Mouse (Mus musculus): ENCODE results near the gene Ptgfrn. TPM values are rescaled to one million over a fixed set of nuclear protein-coding genes. Genes with fewer than 3 reads are reported as not detected.

Gene Ptgfrn
- total RNA-seq, 4 experiments from 2014 or later, result 32.1 to 51.5 (median 39.7) TPM

DNA sequence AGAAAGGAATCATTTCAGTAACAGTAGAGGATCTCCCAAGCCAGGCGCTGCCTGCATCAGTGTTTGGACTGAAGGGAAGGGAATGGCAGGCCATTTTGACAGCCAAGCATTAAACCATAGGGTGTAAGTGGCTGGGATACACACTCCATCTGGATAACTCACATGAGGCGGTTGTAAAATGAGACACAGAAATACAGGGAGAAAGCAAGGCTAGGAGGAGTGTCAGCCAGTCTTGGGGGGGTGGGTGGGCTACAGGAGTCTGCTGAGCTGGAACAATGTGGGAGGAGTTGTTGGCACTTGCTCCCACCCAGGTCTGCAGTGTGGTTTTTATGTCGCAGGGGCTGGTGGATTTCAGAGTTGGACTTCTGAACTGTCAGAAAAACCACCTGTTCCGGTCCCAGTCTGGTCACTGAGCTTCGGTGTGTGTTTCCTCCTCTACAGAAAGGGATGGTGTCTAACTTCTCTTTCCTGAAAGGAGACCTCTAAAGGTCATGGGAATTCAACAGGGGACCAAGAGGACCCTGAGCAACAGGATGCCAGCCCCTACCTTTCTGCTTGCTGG, 72.0 kb downstream of the Ptgfrn start:
- DNase-seq, result no peak

DNA sequence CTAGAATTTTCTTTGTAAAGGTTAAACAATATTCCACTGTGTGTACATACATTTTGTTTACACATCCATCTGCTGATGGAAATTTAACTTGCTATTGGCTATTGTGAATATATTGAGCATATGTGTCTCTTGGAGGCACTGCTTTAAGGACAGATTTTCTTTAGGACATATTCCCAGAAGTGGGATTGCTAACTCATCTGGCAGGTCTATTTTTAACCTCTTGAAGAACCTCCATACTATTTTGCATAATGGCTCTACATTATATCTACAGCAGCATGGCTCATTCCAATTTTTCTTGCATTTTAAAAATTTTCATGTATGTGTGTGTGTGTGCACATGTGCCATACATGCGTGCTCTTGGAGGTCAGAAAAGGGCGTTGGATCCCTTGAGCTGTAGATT, 74.1 kb downstream of the Ptgfrn start:
- no peak for DNase-seq

DNA sequence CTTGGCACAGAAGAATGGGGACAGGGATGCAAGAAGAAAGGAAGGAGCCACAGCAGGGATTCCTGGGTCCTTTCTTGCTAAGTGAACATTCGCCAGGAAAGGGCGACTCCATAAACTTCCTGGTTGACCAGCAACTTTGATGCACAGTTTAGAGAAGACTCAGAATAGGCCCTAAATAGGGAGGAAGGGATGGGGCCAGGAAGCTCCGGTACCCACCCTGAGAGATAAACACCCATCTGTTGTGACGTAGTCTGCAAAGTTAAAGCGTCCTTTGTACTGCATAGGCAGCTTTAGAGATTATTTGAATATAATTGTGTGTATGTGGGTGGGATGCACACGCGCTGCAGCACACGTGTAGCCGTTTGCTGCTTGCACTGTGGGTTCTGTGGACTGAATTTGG, 75.6 kb downstream of the Ptgfrn start:
- no peak for DNase-seq

DNA sequence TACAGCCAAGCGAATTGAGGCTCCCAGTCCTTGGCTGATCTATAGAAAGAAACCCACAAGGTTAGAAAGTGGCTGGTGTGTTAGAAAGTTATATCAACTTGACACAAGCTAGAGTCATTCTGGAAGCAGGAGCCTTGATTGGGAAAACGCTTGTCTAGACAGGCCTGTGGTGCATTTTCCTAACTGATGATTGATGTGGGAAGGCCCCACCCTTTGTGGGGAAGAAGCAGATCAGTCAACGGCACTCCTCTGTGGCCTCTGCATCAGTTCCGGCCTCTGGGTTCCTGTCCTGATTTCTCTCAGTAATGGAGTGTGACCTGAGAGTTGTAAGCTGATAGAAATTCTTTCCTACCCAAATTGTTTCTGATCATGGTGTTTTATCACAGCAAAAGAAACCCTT, 76.4 kb downstream of the Ptgfrn start:
- DNase-seq, result no peak

DNA sequence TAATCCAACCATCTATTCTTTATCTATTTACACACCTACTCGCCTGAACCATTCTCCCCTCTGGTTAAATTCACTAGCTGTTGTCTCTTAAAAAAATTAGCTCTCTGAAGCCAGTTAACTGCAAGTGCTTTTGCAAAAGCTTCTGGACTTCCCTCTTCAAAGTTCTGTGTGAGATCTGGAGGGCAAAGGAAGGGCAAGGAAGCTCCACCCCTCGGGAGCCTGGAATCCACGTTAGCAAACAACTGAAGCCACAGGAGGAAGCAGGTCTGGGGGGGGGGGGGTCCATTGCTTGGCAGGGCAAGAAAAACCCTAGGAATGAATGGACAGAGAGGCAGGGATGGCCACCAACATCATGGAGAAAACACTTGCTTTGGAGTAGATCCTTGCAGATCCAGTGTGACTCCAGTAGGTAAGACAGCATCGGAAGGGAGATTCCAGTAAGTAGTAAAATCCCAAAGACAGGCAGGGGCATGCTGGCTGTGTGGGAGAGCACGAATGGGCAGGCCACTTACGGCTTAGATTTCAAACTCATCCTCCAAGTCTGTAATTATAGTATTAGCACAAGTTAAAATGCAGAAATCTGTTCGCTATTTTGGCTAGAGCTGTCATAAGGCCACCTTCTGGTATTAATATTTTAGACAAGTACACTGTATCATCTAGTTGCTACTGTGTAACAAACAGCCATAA, 78.5 kb downstream of the Ptgfrn start:
- DNase-seq, result no peak

DNA sequence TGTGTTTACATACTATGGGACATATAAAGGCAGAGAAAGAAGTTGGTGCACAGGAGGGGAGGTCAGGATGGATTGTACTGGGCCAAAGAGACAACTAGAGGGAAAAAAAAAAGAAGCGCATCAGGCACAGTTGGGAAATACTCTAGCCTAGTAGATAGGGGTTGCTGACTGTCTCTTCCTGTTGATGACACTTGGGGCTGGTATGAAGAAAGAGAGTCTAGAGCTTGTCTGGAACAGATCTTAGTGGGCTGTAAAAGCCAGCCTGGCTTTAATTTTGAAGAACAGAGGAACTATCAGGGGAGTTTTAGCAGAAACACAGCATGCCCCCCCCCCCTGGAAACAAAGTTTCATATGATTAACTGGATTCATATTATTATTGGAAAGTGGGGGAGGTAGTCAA, 79.4 kb downstream of the Ptgfrn start:
- no peak for DNase-seq

DNA sequence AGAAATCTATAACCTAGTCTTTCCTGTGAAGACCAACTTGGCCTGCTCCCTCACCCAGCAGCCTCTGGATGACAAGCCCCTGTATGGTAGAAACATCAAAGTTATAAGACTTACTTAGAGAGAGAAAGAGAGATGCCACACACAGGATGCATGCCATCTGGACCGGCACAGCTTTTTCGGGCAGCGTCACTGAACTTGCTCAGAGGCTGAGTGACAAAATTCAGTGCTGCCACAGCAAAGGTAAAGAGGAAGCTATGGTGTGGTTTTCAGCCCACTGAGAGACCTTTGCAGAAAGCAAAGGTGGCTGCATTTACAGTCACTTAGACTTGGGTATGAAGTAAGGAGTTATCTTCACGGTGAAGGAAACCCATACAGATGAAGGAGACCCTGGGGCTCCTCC, 80.7 kb downstream of the Ptgfrn start, which contains the start of gene Cd101:
Cd101 (minus strand) TSS at position 218 of the 400 bp plus-strand sequence.
- no peak for DNase-seq

DNA sequence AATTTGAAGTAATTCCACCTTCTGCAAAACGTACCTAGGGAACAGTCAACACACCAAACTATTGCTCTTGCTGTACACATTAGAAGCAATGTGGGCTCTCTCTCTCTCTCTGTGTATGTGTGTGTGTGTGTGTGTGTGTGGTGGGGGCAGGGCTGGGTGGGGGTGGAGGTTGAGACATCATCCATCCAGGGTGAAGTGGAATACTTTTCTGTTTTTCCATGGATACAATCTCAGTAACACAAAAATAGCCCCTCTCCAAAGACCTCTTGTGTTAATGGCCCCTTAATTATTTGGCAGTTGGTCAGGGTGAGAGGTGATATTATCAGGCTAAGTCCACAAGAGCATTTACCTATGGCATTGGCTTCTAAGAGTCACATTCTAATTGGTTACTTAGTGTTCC, 83.3 kb downstream of the Ptgfrn start:
- no peak for DNase-seq

DNA sequence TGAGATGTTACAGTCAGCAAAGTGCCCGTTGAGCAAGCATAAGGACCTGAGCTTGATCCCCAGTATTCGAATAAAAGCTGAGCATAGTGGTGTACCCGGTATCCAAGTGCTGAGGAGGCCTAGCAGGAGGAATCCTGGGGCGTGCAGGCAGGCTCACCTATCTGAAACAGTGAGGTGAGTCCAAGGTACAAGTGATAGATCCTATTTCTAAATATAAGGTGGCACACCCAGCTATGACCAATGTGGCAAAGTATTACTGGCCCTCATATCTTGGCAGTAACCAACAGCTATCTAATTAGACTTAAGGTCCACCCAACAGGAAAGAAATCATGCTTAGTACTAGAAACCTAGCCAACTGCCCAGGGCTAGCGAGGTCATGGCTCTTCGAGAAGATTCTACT, 87.1 kb downstream of the Ptgfrn start:
- no peak for DNase-seq

DNA sequence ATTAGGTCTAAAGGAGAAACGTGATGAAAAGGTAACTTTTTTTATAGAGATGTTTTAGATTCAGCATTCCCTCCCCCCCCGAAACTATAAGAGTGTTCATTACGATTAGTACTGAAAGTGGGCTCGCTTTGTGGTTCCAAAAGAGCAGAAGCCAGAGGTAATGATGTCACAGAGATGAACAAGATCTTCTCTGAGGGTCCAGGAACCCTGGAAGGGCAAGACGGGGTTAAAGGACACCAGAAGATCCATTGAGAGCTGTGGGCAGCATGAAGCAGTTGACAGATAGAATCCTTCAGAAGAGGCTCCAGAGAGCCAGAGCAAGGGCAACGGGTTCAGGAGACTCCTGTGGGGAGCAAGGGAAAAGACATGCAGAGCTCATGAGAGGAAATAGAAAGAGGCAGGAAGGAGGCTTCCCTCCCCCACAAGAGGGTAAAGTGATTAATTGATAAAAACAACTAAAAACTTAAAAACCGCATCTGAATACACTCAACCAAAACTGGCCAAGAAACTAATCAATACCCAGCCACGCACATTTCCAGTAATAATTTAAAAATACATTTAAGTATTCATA, 88.5 kb downstream of the Ptgfrn start:
- no peak for DNase-seq

DNA sequence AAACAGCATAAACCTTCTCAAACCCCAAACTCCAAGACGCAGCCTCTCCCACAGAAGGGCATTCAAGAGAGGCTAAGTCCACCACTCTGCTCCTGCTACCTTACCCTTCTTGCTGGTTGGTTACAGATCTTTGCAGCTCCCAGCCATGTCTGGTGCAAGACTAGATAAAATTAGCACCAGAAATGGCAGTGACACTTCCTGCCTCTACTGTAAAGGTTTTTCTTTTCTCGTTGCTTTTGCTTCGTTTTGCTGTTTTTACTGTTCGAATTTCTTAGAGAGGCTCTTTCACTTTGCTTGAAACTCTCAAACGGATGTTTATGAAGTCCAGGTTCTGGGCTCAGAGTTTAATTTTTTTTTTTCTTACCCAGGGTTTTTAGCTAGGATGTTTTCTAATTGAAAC, 89.0 kb downstream of the Ptgfrn start:
- no peak for DNase-seq

DNA sequence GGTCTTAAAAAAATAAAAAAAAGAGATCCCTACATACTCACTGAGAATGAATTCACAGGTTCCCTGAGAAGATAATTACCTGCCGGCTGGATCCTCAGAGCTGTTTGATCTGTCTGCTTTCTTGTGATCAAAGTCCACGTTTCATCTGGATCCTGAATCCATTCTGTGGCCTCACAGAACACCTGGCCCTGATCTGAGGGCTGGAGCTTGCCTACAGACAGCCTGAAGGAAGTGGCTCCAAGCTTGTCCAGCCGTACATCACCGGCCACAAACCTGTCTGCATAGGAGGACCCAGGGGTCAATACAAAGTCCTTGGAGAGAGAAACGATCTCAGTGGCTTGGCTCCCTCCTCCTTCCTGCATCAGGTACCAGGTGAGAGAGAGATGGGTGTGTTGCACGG, 91.6 kb downstream of the Ptgfrn start:
- no peak for DNase-seq

DNA sequence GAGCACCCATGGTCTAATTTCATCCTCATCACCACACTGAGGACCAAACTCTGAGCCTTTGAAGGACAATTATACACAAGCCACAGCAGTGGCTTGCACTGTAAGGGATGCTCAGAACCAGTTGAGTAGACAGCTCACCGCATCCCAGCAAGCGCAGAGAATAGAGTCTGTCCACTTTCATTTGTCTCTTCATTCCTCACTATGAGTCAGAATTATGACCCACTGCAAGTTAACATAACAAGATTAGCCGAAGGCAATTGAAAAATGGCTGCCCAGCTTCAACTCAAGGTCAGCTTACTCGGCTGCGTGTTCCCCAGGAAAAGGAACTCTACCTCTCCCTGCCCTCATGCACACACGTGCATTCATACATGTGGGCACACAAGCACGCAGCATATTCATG, 94.0 kb downstream of the Ptgfrn start:
- DNase-seq, result no peak

DNA sequence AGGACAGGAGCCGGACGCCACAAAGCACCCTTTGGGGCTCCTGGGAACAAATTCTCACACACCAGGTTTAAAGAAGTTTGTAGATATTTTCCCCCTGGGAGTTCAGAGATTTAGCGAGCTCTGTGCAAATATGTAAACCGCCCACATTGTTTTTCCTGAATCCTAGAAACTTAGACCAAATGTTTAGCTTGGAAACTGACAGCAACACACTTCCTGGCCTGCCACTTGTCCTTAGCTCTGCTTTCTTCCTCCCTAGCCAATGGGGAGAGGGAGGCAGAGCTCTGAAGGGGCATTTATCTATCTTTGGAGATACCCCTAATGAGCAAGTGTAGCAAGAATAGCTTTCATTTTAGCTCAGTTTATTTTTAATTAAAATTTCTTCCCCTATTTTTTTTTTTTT, 94.8 kb downstream of the Ptgfrn start:
- DNase-seq, result no peak

DNA sequence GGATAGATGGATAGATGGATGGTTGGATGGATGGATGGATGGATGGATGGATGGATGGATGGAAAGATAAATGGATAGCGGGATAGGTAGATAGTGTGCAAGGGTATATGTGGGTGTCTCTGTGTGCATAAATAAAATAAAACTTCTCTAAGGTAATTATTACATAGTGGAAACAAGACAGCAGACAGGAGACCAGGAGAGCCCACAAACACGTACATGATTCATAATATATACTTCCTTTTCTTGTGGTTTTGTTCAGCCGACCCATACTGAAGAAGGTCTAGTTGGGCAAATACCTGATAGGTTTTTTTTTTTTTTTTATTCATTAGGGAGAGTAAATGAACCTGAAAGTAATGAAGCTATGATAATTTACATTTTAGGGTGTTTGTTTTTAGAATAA, 96.5 kb downstream of the Ptgfrn start:
- DNase-seq, result no peak

DNA sequence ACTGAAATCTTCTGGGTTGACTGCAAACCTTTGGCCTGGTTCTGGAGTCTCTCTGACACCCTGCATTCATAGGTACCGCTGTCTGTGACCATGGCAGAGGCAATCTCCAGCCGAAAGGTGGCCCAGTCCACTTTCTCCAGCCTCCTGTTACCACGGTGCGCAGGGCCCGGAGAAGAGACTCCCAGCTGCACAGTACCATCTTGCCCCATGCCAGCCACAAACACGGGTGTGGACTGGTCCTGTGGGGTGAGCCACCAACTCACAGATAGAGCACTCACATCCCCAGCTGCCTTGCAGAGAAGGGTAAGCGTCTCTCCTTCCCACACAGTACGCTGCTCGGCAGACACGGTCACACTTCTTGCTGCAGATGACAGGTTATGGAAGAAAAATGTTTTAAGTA, 97.1 kb downstream of the Ptgfrn start:
- DNase-seq, result no peak

DNA sequence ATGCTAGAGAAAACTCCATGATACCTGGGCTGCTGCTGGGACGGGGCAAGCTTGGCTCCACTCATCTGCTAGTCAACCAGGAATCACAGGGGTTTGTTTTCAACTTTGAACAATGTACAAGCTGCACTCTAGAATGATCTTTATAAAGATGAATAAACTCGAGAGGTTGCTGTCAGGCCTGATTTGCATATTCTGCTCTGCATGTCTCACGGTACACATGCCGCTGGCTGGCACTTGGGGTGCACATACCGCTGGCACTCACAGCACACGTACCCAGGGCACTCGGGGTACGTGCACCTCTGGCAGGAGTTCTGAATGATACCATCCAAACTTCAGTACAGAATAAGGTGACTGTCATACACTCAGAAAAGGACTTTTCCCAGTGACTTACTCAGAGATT, 97.5 kb downstream of the Ptgfrn start:
- DNase-seq, result no peak

DNA sequence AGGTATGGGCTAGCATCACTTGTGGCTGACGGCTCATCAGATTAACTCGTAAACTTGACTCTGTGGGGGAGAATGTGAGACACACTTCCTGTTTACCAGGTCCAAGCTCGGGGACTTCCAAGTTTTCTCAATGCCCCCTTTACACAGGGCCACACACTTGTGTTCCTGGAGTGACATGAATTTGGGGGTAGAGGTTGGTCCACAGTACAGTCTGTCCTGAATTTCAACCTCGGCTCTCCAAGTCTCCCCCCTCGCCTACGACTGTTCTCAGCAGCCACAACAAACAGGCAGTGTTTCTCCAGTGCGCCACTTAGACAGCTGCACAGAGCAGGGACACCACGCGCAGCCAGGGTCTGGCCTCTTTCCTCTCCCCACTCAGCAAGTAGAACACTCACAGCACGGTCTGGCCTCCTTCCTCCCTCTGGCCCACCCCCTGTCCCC, 97.9 kb downstream of the Ptgfrn start:
- DNase-seq, result no peak

DNA sequence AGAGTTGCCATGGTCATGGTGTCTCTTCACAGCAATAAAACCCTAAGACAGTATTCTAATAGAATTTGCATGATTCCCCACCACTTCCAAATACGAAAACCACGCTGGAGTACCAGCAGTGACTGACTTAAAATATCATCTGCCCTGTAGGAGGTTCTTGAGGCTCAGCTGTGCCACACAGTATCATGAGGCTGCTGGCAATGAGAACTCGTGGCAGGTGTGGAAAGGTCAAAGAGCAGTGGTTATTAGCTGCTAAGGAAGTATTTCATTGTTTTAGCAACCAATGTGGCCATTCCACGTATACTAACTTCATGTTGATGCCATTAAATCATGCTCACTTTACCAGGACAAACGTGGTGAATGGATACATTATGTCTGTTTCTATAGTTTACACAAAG, 98.9 kb downstream of the Ptgfrn start:
- no peak for DNase-seq

DNA sequence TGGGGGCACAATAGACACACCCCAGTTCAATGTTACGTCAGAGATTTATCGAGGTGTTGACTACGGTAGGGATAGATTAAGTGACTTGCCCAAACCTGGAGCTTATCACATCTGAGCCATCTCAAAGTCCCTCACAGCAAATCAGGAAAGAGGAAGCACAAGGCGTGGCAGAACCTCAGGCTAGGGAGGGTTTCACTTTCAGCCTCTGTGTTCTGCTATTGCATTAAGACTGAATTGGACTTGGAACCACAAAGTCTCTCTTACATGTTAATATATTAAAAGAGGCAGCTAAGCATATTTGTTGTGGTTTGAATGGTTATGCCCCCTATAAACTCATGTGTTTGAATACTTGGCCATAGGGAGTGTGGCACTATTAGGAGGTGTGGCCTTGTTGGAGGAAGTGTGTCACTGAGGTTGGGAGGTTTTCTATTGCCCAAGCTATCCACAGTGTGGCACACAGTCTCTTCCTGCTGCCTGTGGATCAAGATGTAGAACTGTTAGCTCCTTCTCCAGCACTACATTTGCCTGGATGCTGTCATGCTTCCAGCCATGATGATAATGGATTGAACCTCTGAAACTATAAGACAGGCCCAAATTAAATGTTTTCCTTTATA, 99.4 kb downstream of the Ptgfrn start:
- DNase-seq, result no peak

DNA sequence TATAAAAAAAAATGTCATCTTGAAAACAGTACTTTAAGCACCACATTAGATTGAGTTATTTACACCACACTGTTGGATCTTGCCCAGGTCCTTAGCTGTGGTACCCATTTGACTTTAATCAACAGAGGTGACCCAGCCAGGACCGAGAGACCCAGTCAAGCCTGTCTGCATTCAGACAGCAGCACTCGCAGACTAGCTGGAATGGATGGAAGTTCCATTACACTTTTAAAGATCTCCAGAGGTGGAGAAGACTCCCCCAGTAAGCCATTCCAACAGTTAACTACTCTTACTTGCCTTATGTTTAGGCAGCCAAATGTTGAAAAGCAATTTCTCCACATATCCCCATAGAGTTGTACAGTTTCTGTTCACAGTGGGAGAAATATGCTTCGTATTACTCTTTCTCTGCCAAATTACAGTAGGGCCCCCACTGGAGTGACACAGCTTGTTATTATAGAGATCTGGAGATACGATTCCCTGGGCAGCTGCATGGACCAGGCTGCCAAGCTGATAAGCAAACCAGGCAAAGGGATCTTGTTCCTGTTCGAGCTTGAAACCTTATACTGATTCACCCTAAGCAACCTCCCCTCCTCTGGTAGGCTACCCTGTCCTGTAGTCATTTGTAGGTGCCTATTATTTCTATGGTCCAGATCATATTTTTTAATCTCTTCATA, 102.8 kb downstream of the Ptgfrn start:
- no peak for DNase-seq

DNA sequence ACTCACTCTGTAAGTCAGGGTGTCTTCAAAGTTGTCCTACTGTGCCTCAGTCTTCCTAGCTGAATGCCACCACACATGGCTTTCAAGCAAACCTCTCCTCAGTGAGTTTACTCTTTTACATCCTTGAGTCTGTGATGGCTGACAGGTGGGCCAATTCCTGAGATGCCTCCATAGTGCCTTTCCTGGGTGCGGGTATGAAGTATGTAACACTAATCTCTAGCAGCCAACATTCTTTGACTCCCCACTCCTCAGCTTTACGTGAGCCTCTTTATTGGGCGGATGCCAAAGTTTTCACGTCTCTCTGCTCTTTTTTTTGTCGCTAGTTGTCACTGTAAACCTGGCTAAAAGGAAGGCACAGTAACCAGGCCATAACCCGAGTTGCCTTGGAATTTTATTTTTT, 104.7 kb downstream of the Ptgfrn start:
- no peak for DNase-seq

Measured in adrenal gland, adult 8-10 months (tissue).